Mouse (Mus musculus): ENCODE measurements around the gene Olfr574. TPM values are rescaled to one million over a fixed set of nuclear protein-coding genes. Genes with fewer than 3 reads are reported as not detected.

Olfr574 gene
- total RNA-seq (2023) = not detected

DNA sequence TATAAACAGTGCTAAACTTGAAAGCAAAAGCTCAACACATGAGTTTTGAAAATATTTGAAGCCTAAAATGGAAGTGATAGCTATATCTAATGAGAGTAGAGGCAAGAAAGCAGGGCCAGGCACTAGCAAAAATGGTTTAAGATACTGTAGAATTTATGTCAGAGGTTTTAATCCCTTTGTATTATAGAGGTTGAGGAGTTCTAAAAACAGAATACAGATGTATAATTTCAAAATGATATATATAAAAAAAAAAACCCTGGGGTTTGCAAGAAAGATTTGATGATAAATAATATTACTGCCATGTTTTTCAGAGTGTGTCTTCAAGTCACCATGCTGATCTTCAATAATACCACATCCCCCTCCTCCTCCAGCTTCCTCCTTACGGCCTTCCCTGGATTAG is at the start of gene Olfr574:
TSS of gene Olfr574 (plus strand) at position 301 of the 400 bp plus-strand sequence.

DNA sequence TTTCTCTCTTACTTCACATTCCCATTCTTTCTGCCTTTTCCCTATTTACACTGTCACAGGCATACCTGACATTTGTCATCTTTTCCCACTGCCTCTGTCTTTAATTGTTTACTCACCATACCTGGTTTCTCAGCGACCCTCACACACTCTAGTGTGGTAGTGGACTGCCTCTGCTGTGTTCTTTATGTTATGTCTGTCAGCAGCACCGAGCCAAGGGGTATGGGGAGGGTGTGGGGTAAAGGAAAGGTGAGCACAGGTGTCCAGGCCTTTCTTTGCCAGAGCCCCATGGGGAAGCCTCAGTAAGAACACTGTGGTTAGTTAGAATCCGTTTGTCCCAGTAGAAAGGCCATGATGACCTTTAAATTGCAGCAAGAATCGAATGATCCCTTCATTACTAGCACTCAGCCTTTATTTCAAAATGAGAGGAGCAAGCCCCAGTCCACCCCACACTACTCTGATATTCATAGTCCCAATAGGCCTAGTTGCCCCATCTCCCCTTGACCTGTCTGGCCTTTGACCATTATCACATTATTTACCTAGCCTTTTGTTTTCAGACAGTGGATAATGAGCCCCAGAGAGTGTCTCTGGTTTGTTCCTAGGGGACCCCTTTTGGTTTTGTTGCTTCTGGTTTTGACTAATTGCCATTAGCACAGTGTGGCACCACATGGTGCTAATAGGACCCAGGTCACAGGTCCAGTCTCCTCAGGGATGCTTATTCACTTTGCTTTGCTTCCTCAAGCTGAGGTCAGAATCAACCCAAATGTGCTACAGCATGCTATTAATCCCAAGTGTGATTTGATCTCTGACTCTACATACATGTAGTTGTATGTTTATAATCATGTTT is 31.0 kb upstream of the Olfr574 start, which contains the start of gene Olfr571:
TSS of gene Olfr571 (minus strand) at position 505 of the 844 bp plus-strand sequence.

DNA sequence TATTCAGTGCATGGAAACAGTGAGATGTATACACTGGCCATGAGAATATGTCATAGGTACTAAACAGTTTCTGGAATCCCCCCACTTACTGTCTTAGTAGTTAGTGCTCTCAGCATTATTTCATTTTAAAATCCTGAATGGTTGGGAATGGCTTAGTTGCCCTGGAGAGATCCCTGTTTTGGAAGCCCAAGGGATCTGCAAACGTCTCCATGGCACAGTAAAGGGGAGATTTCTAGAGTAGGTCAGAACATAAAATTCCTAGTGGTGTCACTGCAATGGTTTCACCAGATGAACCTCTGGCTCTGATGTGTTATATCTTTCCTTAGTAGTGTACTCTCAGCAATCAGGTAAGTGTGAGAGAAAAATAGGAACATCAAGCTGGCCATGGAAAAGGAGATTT is 24.2 kb upstream of the Olfr574 start, which contains the start of gene Olfr572:
TSS of gene Olfr572 (plus strand) at position 301 of the 400 bp plus-strand sequence.

DNA sequence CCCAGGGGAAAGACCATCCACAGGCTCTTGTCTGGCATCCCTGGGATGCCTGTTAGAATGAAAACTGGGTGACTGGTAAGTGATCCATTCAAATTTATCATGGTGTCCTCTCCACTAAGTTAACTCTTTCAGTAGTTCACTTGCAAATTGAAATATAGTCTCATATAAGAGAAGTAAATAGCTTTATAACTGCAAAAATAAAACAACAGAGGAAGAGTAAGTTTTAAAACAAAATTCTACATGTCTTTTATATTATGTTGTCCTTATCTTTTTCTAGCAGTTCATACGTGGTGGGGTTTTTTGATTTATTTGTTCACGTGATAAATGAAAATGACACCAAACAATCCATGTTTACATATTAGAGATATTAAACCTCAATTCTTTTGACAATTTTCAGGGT is 5.8 kb upstream of the Olfr574 start, which contains the start of gene Olfr573-ps1:
TSS of gene Olfr573-ps1 (minus strand) at position 101 of the 400 bp plus-strand sequence.

DNA sequence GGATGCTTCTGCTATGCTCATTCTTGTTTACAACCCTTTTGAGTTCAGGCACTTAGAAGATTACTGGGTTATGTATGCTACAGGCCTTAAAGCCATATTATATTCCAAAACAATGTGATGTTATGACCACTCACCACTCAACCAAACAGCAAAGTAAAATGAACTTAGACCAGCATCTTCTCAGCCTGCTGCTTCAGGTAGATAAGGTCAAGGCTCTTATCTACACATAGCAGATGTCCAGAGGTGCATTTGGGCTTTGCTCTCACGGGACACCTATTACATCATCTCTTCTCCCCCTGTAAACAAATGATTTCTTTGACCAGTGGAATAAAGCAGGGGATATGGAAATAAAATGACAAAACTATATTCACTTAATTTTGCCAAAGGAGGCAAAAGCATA is 10.3 kb downstream of the Olfr574 start, which contains the start of gene Olfr575:
TSS of gene Olfr575 (minus strand) at position 183 of the 400 bp plus-strand sequence.

DNA sequence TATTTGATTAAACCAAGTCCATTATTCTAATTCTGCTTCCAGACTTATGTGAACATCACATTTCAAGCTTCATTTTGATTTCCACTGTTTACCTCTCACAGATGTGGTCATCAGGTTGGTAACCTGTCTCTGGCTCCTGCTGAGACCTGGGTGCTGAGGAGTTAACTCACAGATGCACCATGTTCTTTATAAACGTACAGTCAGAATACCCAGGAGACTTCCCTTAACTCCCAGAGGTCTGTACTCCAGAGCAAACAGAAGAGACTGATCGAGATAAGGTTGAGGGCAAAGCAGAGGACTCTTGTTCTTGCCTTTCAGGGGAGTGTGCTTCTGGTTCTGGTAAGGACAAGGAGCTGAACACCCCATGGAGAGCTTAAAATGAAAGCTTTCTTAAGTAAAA is 14.1 kb downstream of the Olfr574 start, which contains the start of gene Olfr576:
TSS of gene Olfr576 (plus strand) at position 301 of the 400 bp plus-strand sequence.

DNA sequence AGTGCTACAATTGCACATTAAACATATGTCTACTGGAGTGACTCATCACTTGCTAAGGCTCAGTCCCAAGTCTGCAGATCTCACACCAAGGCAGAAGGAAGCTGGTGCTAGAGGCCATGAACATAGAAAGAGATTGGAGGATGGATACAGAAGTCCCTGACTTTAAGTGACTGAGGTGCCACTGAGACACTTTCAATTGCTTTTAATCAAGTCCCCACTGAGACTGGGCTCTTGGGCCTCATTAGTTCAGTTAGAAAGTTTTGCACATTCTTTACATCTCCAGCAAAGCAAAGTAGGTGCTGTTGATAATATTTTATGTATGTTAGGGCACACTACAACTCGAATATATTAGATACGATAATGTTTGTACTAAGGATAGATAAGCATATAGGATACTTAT is 27.6 kb downstream of the Olfr574 start, which contains the start of gene Olfr577:
TSS of gene Olfr577 (minus strand) at position 101 of the 400 bp plus-strand sequence.

DNA sequence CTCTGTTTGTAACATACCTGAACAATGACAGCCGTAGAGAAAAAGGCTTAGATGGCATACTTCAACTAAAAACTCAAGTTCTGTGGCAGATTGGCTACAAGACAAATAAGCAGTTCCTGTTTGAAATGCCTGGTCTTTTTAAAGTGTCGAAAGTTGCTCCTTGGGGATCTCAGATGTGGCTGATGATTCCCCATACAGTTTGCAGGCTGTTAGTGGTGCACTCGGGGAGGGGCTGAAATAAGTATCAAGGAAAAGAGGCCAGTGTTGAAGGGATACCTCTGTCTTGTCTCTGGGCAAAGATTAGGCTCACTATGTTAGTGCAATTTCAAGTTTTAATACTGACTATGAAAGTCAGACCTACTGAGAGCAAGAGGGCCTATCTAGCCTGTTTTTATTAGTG is 41.0 kb downstream of the Olfr574 start, which contains the start of gene Olfr578:
TSS of gene Olfr578 (minus strand) at position 101 of the 400 bp plus-strand sequence.

Other genes starting within 250 kb of the Olfr574 start
- not detected for gene Olfr558, start 246.3 kb upstream of the Olfr574 start, total RNA-seq (2023)
- not detected for gene Olfr33, start 229.4 kb upstream of the Olfr574 start, total RNA-seq (2023)
- not detected for gene Olfr559, start 221.0 kb upstream of the Olfr574 start, total RNA-seq (2023)
- gene Olfr560, start 189.1 kb upstream of the Olfr574 start, total RNA-seq (2023) = not detected
- not detected for gene Olfr78, start 189.0 kb upstream of the Olfr574 start, total RNA-seq (2023)
- gene Olfr561, start 177.2 kb upstream of the Olfr574 start, total RNA-seq (2023) = not detected
- not detected for gene Olfr564, start 145.0 kb upstream of the Olfr574 start, total RNA-seq (2023)
- gene Olfr566, start 89.7 kb upstream of the Olfr574 start, total RNA-seq (2023) = not detected
- not detected for gene Olfr568, start 71.3 kb upstream of the Olfr574 start, total RNA-seq (2023)
- gene Olfr569, start 57.6 kb upstream of the Olfr574 start, total RNA-seq (2023) = not detected
- gene Olfr570, start 53.9 kb upstream of the Olfr574 start, total RNA-seq (2023) = not detected
- not detected for gene Olfr571, start 30.9 kb upstream of the Olfr574 start, total RNA-seq (2023)
- gene Olfr572, start 24.1 kb upstream of the Olfr574 start, total RNA-seq (2023) = not detected
- not detected for gene Olfr573-ps1, start 5.9 kb upstream of the Olfr574 start, total RNA-seq (2023)
- not detected for gene Olfr575, start 10.3 kb downstream of the Olfr574 start, total RNA-seq (2023)
- not detected for gene Olfr576, start 14.2 kb downstream of the Olfr574 start, total RNA-seq (2023)
- gene Olfr577, start 27.5 kb downstream of the Olfr574 start, total RNA-seq (2023) = not detected
- gene Olfr578, start 40.9 kb downstream of the Olfr574 start, total RNA-seq (2023) = not detected
- gene Olfr582, start 89.6 kb downstream of the Olfr574 start, total RNA-seq (2023) = not detected
- gene Olfr583, start 102.8 kb downstream of the Olfr574 start, total RNA-seq (2023) = not detected
- not detected for gene Olfr584, start 133.4 kb downstream of the Olfr574 start, total RNA-seq (2023)
- not detected for gene Olfr585, start 149.3 kb downstream of the Olfr574 start, total RNA-seq (2023)
- gene Olfr586, start 177.2 kb downstream of the Olfr574 start, total RNA-seq (2023) = not detected
- gene Olfr588-ps1, start 192.4 kb downstream of the Olfr574 start, total RNA-seq (2023) = not detected
- gene Olfr589, start 207.9 kb downstream of the Olfr574 start, total RNA-seq (2023) = not detected
- gene Olfr591, start 229.9 kb downstream of the Olfr574 start, total RNA-seq (2023) = not detected
- not detected for gene Olfr592, start 236.3 kb downstream of the Olfr574 start, total RNA-seq (2023)